Mouse (Mus musculus) lung, embryonic 14.5 days (tissue): ENCODE results near the gene Kif18b. TPM values are rescaled to one million over a fixed set of nuclear protein-coding genes. Genes with fewer than 3 reads are reported as not detected.

Experiments
- ATAC-seq: fragments of 200-750 bp; cut with Nextera tagmentation; 2 replicates; pipeline ENCODE4 v1.8.0; 2017; ENCODE audit warnings: mild to moderate bottlenecking, moderate TSS enrichment, moderate library complexity; ENCODE audit not compliant: insufficient read depth
- DNase-seq: peaks from one replicate; pipeline ENCODE4 v3.0.0-alpha.2; 2015
- H3K27ac ChIP-seq: fragments of 300-500 bp; sonication (generic); 2 replicates; pipeline ENCODE4 v1.5.1; 2014; ENCODE audit warnings: low read depth, mild to moderate bottlenecking, moderate library complexity
- H3K27me3 ChIP-seq: fragments of 300-500 bp; sonication (generic); 2 replicates; pipeline ENCODE4 v1.6.1; 2014; ENCODE audit warnings: low read length, control low read depth; ENCODE audit not compliant: insufficient read depth
- H3K36me3 ChIP-seq: fragments of 300-500 bp; sonication (generic); 2 replicates; pipeline ENCODE4 v1.6.1; 2014; ENCODE audit warnings: control low read depth; ENCODE audit not compliant: insufficient read depth
- H3K4me1 ChIP-seq: fragments of 300-500 bp; sonication (generic); 2 replicates; pipeline ENCODE4 v1.6.1; 2014; ENCODE audit warnings: antibody characterized with exemption, control low read depth; ENCODE audit not compliant: insufficient read depth
- H3K4me2 ChIP-seq: fragments of 300-500 bp; sonication (generic); 2 replicates; pipeline ENCODE4 v1.6.1; 2014; ENCODE audit warnings: mild to moderate bottlenecking
- H3K4me3 ChIP-seq: fragments of 300-500 bp; sonication (generic); 2 replicates; pipeline ENCODE4 v1.5.1; 2014; ENCODE audit warnings: low read depth, low read length
- H3K9ac ChIP-seq: fragments of 300-500 bp; sonication (generic); 2 replicates; pipeline ENCODE4 v1.6.1; 2014
- H3K9me3 ChIP-seq: fragments of 300-500 bp; sonication (generic); 2 replicates; pipeline ENCODE4 v1.6.1; 2016; ENCODE audit warnings: low read depth, low read length, control low read depth
- CTCF ChIP-seq: IDR thresholded peaks from 2 replicates; pipeline ENCODE4 v1.5.1; 2016; ENCODE audit warnings: antibody characterized with exemption, low read depth
- WGBS: fragments of 180-500 bp; shearing (Covaris S2); extraction: QIAGEN DNeasy Blood & Tissue Kit; methylation state at CpG from one replicate; pipeline ENCODE4 v1.1.7; 2014; 5-methylcytosine and 5-hydroxymethylcytosine counted together
- polyA plus RNA-seq: library from polyadenylated mRNA; unstranded; fragments of >200 nt; fragmentation: Nextera tagmentation; extraction: Ambion mirVana; gene quantifications from 2 replicates; pipeline ENCODE4 v1.2.1, GENCODE M21; 2014

The Kif18b gene
- polyA plus RNA-seq, 1 experiment from 2014 or later = 13.3 TPM

DNA sequence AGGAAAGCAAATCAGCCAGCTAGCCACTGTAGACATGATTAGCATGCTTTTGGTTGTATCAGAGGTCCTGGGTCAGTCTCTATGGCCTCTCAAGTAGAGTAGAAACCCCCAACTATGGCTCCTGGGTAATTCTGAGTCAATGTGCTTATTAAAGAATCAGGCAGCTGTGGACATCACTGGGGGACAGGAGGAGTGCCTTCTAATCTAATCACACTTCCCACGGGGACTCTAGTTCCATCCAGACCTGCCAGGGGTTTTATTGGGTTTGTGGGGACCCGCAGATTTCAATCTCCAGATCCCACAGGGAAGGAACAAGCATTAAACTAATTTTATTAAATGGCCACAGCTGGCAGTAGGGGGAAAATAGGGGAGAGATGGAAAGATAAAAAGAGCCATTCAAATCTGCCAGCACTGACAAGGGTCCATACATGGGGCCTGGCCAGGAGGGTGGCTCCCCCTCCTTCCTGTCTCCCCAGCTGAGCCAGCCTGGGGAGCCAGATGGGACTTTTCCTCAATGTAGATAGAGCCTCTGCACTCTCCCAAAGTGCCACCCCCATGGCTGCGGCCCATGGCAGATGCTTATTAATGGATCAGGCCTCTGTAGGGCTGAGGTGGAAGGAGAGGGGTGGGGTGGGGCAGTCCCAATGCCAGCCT is 12.7 kb upstream of the Kif18b start:
- Histone ChIP-seq H3K27ac (0 out of 2 replicates have a peak overlapping the region, but pooled peaks have one; percentile 4), H3K36me3 (no peaks in the 10 kb centered on the region), H3K27me3 (0 out of 2 replicates have a peak, but pooled peaks cover 5% of the 10 kb centered on the region), H3K9ac (no peak overlapping the region), H3K4me2 (no peak overlapping the region), H3K4me3 (no peak overlapping the region), H3K4me1 (peaks cover 2% of the 10 kb centered on the region; the same call in 1 of the 2 replicates), H3K9me3 (no peaks in the 10 kb centered on the region)
- ATAC-seq (no peak), DNase-seq (no peak)
- WGBS = 66% methylated on average over 3 of the region's 3 CpGs
- TF ChIP-seq CTCF = no peak

DNA sequence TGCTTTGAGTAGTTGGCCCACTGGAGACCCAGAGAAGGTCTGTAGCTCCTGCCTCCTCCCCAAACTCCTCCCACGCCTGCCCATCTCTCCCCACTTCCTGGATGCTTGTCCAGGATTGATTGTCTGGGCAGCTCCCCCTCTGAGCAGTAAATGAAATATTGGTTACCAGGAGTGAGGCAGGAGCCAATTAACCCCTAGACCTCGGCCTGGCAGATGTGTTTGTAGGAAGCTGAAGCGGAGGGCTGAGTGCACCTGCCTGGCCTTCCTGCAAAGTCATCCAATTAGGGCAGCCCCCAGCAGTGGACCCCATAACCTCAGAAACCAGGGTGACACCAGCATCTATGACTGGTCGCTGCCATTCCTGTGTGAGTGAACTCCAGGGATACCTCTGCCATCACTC is 11.3 kb upstream of the Kif18b start:
- 27% methylated on average over 4 of the region's 4 CpGs for WGBS
- TF ChIP-seq CTCF = no peak
- H3K27ac ChIP-seq = no peak overlapping the region
- no peak overlapping the region for H3K9ac ChIP-seq
- H3K9me3 ChIP-seq = no peaks in the 10 kb centered on the region
- H3K36me3 ChIP-seq = no peaks in the 10 kb centered on the region
- no peak overlapping the region for H3K4me2 ChIP-seq
- no peak for ATAC-seq
- H3K27me3 ChIP-seq = no peaks in the 10 kb centered on the region
- peaks cover 2% of the 10 kb centered on the region; the same call in 1 of the 2 replicates for H3K4me1 ChIP-seq
- no peak overlapping the region for H3K4me3 ChIP-seq
- DNase-seq = no peak

DNA sequence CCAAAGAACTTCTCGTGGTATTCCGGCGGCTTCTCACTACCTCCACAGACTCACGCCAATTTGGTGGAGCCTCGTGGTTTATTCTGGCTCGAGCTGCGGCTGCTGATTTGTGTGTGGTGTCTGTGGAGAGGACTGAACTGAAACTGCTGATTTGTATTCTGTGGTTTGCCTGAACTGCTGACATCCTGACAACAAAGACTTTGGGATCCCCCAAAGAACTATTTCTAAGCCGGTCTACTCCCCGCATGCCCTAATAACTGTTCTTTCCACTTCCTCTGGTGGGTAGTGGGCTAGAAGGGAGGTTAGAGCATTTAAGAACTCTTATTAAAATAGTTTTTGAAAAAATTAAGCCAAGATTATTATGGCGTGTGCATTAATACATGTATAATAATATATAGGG is 5.7 kb upstream of the Kif18b start:
- WGBS = 88% methylated on average over 10 of the region's 10 CpGs
- Histone ChIP-seq H3K27ac (no peak overlapping the region), H3K36me3 (no peaks in the 10 kb centered on the region), H3K4me1 (no peaks in the 10 kb centered on the region), H3K9ac (no peak overlapping the region), H3K4me2 (no peak overlapping the region), H3K4me3 (no peak overlapping the region), H3K9me3 (no peaks in the 10 kb centered on the region), H3K27me3 (no peaks in the 10 kb centered on the region)
- no peak for DNase-seq
- no peak for TF ChIP-seq CTCF
- no peak for ATAC-seq

DNA sequence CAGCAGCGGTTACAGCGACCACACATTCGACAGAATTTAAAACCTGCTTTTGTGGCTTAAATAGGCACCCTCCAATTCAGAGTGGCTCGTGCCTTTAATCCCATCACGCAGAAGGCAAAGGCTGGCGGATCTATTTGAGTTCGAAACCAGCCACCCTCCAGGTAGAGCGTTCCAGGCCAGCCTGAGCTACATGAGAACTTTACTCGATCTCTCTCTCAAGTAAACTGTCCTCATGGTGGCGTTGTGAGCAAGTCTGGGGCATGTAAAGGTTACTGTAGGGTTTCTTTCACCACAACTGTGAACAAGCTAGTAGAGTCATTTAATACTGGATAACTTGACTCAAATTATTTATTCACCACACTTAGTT is 410 bp upstream of the Kif18b start:
- Histone ChIP-seq H3K4me2 (peak overlapping the region; percentile 60), H3K9me3 (no peaks in the 10 kb centered on the region), H3K4me1 (peaks cover 9% of the 10 kb centered on the region; the same call in 1 of the 2 replicates), H3K27ac (peak overlapping the region; percentile 97), H3K27me3 (no peaks in the 10 kb centered on the region), H3K9ac (peak overlapping the region; percentile 78), H3K4me3 (peak overlapping the region; percentile 82), H3K36me3 (peaks cover 14% of the 10 kb centered on the region)
- ATAC-seq = peak; percentile 66
- WGBS = under 1% methylated on average over 10 of the region's 10 CpGs
- peak; percentile 82 for DNase-seq
- peak; percentile 52; the same call in 1 of the 2 replicates for TF ChIP-seq CTCF

DNA sequence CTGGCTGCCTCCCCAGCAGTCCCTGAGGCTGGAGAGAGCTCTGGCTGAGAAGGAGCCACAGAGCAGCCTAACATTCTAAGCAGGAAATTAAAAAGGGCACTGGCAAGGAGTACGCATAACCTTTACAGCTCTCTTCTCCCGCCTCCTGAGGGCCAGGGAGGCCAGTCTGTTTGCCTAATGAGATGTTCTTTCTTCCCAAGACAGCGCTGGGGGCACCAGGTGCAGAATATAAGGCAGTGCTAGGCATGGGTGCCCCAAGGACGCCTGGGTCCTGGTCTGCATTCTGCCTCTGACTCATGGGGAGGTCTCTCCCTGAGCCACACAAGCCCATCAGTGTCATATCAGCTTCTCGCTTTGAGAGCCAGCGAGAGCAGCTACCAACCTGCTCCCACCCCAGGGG is 3.4 kb downstream of the Kif18b start:
- ATAC-seq (no peak), DNase-seq (no peak)
- H3K9ac ChIP-seq = no peak overlapping the region
- H3K27ac ChIP-seq = no peak overlapping the region
- no peak overlapping the region for H3K4me3 ChIP-seq
- H3K27me3 ChIP-seq = no peaks in the 10 kb centered on the region
- TF ChIP-seq CTCF = no peak
- H3K4me2 ChIP-seq = no peak overlapping the region
- 67% methylated on average over 6 of the region's 6 CpGs for WGBS
- no peaks in the 10 kb centered on the region for H3K9me3 ChIP-seq
- H3K4me1 ChIP-seq = peaks cover 9% of the 10 kb centered on the region; the same call in 1 of the 2 replicates
- H3K36me3 ChIP-seq = peaks cover 22% of the 10 kb centered on the region

DNA sequence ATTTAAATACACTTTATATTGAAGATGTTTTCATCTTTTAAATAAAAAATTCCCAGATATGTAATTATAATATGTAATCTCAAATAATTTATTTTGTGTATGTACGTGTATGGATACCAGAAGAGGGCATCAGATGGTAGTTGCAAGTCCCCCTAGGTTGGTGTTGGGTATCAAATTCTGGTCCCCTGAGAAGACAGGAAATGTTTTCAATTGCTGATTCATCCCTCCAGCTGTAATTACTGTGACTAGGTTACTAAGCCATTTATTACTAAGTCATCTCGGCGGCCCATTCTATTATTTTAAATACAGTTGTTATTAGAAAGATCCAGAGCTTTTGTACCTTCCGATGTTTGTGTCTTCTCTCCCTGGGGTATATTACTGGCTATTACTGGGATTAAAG is 6.8 kb downstream of the Kif18b start:
- no peak for TF ChIP-seq CTCF
- Histone ChIP-seq H3K4me1 (0 out of 2 replicates have a peak, but pooled peaks cover 6% of the 10 kb centered on the region), H3K36me3 (peaks cover 56% of the 10 kb centered on the region), H3K27ac (no peak overlapping the region), H3K9ac (no peak overlapping the region), H3K4me3 (no peak overlapping the region), H3K27me3 (no peaks in the 10 kb centered on the region), H3K9me3 (no peaks in the 10 kb centered on the region), H3K4me2 (no peak overlapping the region)
- 89% methylated on average over 4 of the region's 4 CpGs for WGBS
- DNase-seq (no peak), ATAC-seq (no peak)

DNA sequence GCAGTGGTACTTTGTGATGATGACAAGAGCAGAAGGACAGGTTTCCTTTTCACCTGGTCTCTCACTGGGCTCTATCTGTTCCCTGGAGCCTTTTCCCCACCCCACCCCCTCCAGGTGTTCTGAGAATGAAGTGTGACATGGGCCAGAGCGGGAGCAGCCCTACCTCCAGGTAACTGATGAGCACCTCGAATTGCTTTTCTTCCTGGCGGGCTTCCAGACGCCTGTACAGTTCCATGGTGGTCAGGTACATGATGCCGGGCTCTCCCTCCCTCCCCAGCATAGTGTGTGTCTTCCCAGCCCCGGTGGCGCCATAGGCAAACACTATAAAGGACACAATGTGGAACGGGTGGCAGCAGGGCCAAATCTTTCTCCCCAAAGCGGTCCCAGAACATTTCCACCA is 9.5 kb downstream of the Kif18b start:
- no peak overlapping the region for H3K27ac ChIP-seq
- H3K4me1 ChIP-seq = no peaks in the 10 kb centered on the region
- TF ChIP-seq CTCF = no peak
- H3K4me3 ChIP-seq = no peak overlapping the region
- no peak for DNase-seq
- peaks cover 67% of the 10 kb centered on the region for H3K36me3 ChIP-seq
- 82% methylated on average over 9 of the region's 9 CpGs for WGBS
- no peak for ATAC-seq
- no peak overlapping the region for H3K9ac ChIP-seq
- no peak overlapping the region for H3K4me2 ChIP-seq
- H3K27me3 ChIP-seq = no peaks in the 10 kb centered on the region
- no peaks in the 10 kb centered on the region for H3K9me3 ChIP-seq

DNA sequence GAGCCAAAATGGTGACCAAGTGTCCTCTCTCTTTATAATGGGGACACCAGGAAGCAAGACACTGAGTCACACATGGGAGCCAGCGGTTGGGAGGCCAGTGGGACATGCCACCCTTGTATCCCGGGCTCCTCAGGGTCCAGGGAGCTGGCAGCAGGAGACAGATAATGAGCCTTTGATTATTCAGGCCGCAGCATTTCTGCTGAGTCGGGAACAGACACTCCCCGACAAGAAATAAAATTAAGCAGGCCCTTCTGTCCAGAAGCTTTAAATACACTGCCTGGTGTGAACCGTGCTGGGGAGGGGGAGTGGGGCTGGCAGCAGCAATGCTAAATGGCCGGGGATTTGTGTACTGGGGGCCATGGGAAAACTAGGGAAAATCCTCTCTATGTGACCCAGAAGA is 13.5 kb downstream of the Kif18b start:
- ATAC-seq (no peak), DNase-seq (no peak)
- Histone ChIP-seq H3K4me3 (no peak overlapping the region), H3K27me3 (no peaks in the 10 kb centered on the region), H3K27ac (no peak overlapping the region), H3K4me2 (no peak overlapping the region), H3K9ac (no peak overlapping the region), H3K36me3 (peaks cover 98% of the 10 kb centered on the region), H3K4me1 (no peaks in the 10 kb centered on the region), H3K9me3 (no peaks in the 10 kb centered on the region)
- TF ChIP-seq CTCF = no peak
- 81% methylated on average over 7 of the region's 7 CpGs for WGBS
